Mouse (Mus musculus) lung, adult 2 months (tissue): ENCODE data around the gene Gcnt2.

ENCODE experiments used
- CTCF ChIP-seq: fragments of 200-500 bp; IDR thresholded peaks from 2 replicates; pipeline ENCODE4 v1.5.1; 2011; ENCODE audit warnings: mild to moderate bottlenecking, low read length, control low read depth; ENCODE audit not compliant: insufficient read depth
- POLR2A ChIP-seq: fragments of 200-500 bp; IDR thresholded peaks from 2 replicates; pipeline ENCODE4 v1.6.1; 2011; ENCODE audit warnings: low read depth, mild to moderate bottlenecking, control low read depth, low read length, borderline replicate concordance; ENCODE audit errors: extremely low read depth

- no peak for TF ChIP-seq POLR2A
- no peak for TF ChIP-seq CTCF
Observed at GRCm38 (mm10) chr13:40901831-40902459, 42.4 kb downstream of the Gcnt2 start.
